Mouse (Mus musculus) brown adipose tissue, adult 24 weeks (tissue): ENCODE measurements around the gene Rasa2. TPM values are rescaled to one million over a fixed set of nuclear protein-coding genes. Genes with fewer than 3 reads are reported as not detected.

Experiments used
- H3K27ac ChIP-seq: fragments of 200-500 bp; replicated peaks from 2 replicates; pipeline ENCODE4 v1.5.1; 2012; ENCODE audit warnings: low read depth, mild to moderate bottlenecking, low read length
- H3K4me1 ChIP-seq: fragments of 200-500 bp; 2 replicates; pipeline ENCODE4 v1.6.1; 2012; ENCODE audit warnings: low read length, mixed read lengths; ENCODE audit not compliant: control insufficient read depth, insufficient read depth, insufficient read length
- H3K4me3 ChIP-seq: fragments of 200-500 bp; 2 replicates; pipeline ENCODE4 v1.5.1; 2012; ENCODE audit warnings: low read depth, mild to moderate bottlenecking, low read length, moderate library complexity; ENCODE audit not compliant: insufficient read depth
- polyA plus RNA-seq: library from polyadenylated mRNA; stranded (reverse); fragments of >200 nt; gene quantifications from 2 replicates; pipeline ENCODE4 v1.2.4, GENCODE M21; 2012; ENCODE audit not compliant: missing spikeins, insufficient read depth, insufficient read length

Rasa2 gene
- polyA plus RNA-seq, 1 experiment = 5.7 TPM

- H3K4me3 ChIP-seq = peak overlapping the region; percentile 68
- no peaks in the 10 kb centered on the region for H3K4me1 ChIP-seq
- no peak overlapping the region for H3K27ac ChIP-seq
Observed at GRCm38 (mm10) chr9:96630571-96631388, 637 bp downstream of the Rasa2 start.

GRCm38 (mm10) chr9:96629151-96629550, 2.3 kb downstream of the Rasa2 start:
- Histone ChIP-seq H3K4me1 (no peaks in the 10 kb centered on the region), H3K4me3 (no peak overlapping the region), H3K27ac (no peak overlapping the region)

GRCm38 (mm10) chr9:96627557-96628085, 3.8 kb downstream of the Rasa2 start:
- H3K4me3 ChIP-seq = no peak overlapping the region
- H3K4me1 ChIP-seq = no peaks in the 10 kb centered on the region
- H3K27ac ChIP-seq = no peak overlapping the region

- H3K4me3 ChIP-seq = no peak overlapping the region
- no peaks in the 10 kb centered on the region for H3K4me1 ChIP-seq
- no peak overlapping the region for H3K27ac ChIP-seq
Observed at GRCm38 (mm10) chr9:96627042-96627441, 4.4 kb downstream of the Rasa2 start.

- no peak overlapping the region for H3K4me3 ChIP-seq
- no peak overlapping the region for H3K27ac ChIP-seq
- peaks cover 4% of the 10 kb centered on the region for H3K4me1 ChIP-seq
Observed at GRCm38 (mm10) chr9:96618448-96619176, 12.8 kb downstream of the Rasa2 start.

- H3K27ac ChIP-seq = no peak overlapping the region
- peaks cover 11% of the 10 kb centered on the region for H3K4me1 ChIP-seq
- no peak overlapping the region for H3K4me3 ChIP-seq
Observed at GRCm38 (mm10) chr9:96612297-96612696, 19.1 kb downstream of the Rasa2 start.

- Histone ChIP-seq H3K27ac (no peak overlapping the region), H3K4me3 (no peak overlapping the region), H3K4me1 (peaks cover 11% of the 10 kb centered on the region)
Observed at GRCm38 (mm10) chr9:96611693-96612293, 19.6 kb downstream of the Rasa2 start.

- H3K4me3 ChIP-seq = no peak overlapping the region
- H3K27ac ChIP-seq = no peak overlapping the region
- peaks cover 11% of the 10 kb centered on the region for H3K4me1 ChIP-seq
Observed at GRCm38 (mm10) chr9:96610813-96611212, 20.6 kb downstream of the Rasa2 start.

GRCm38 (mm10) chr9:96603416-96603815, 28.0 kb downstream of the Rasa2 start:
- no peak overlapping the region for H3K27ac ChIP-seq
- no peaks in the 10 kb centered on the region for H3K4me1 ChIP-seq
- no peak overlapping the region for H3K4me3 ChIP-seq

- Histone ChIP-seq H3K27ac (no peak overlapping the region), H3K4me1 (no peaks in the 10 kb centered on the region), H3K4me3 (no peak overlapping the region)
Observed at GRCm38 (mm10) chr9:96597899-96598298, 33.5 kb downstream of the Rasa2 start.

- H3K4me3 ChIP-seq = no peak overlapping the region
- H3K4me1 ChIP-seq = no peaks in the 10 kb centered on the region
- no peak overlapping the region for H3K27ac ChIP-seq
Observed at GRCm38 (mm10) chr9:96592670-96593600, 38.5 kb downstream of the Rasa2 start.

- Histone ChIP-seq H3K27ac (no peak overlapping the region), H3K4me3 (no peak overlapping the region), H3K4me1 (no peaks in the 10 kb centered on the region)
Observed at GRCm38 (mm10) chr9:96589346-96589745, 42.1 kb downstream of the Rasa2 start.

- no peaks in the 10 kb centered on the region for H3K4me1 ChIP-seq
- no peak overlapping the region for H3K27ac ChIP-seq
- no peak overlapping the region for H3K4me3 ChIP-seq
Observed at GRCm38 (mm10) chr9:96583496-96583895, 47.9 kb downstream of the Rasa2 start.

GRCm38 (mm10) chr9:96583076-96583475, 48.3 kb downstream of the Rasa2 start:
- H3K27ac ChIP-seq = no peak overlapping the region
- H3K4me1 ChIP-seq = no peaks in the 10 kb centered on the region
- H3K4me3 ChIP-seq = no peak overlapping the region
